Mouse (Mus musculus): ENCODE data around the gene Ttll3. TPM values are rescaled to one million over a fixed set of nuclear protein-coding genes. Genes with fewer than 3 reads are reported as not detected.

Gene Ttll3
- polyA plus RNA-seq, 1 experiment, result 21.2 TPM

DNA sequence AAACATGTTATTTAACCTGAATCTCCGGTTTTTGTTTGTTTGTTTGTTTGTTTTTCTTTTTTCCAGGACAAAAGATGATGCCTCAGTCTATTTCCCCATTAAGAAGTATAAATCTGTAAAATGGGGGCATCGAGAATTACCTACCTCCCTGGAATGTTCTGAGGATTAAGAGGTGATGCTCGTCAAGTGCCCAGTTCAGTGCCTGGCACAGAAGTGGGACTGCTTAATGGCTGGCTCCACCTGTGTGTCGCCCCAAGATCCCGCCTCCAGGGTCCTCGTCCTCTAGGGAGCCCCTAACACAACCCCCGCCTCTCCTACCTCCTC is 11.9 kb upstream of the Ttll3 start:
- Histone ChIP-seq H3K27ac (ENCODE audit: insufficient read depth, low read length) (peak overlapping the region; percentile 97), H3K4me3 (ENCODE audit: extremely low read depth, insufficient read depth, insufficient read length) (peak overlapping the region; percentile 96), H3K4me1 (ENCODE audit: control insufficient read depth, insufficient read depth, insufficient read length) (peaks cover 2% of the 10 kb centered on the region; the same call in 1 of the 2 replicates), H3K36me3 (ENCODE audit: control insufficient read depth, insufficient read depth, low read length) (peaks cover 33% of the 10 kb centered on the region), H3K27me3 (ENCODE audit: control insufficient read depth, insufficient read depth, low read length) (no peaks in the 10 kb centered on the region)
- DNase-seq (ENCODE audit: low read depth in 1 of 2, low spot score in 2 of 2), result no peak
- TF ChIP-seq CTCF (IDR thresholded peaks at IDR 0.05; ENCODE audit: extremely low read depth, insufficient read depth, insufficient read length, insufficient replicate concordance) (no peak), POLR2A (IDR thresholded peaks at IDR 0.05; ENCODE audit: low read depth, low read length) (peak; percentile 42; the same call in 1 of the 2 replicates)
- 4% methylated on average over 7 of the region's 7 CpGs for whole genome bisulfite sequencing

DNA sequence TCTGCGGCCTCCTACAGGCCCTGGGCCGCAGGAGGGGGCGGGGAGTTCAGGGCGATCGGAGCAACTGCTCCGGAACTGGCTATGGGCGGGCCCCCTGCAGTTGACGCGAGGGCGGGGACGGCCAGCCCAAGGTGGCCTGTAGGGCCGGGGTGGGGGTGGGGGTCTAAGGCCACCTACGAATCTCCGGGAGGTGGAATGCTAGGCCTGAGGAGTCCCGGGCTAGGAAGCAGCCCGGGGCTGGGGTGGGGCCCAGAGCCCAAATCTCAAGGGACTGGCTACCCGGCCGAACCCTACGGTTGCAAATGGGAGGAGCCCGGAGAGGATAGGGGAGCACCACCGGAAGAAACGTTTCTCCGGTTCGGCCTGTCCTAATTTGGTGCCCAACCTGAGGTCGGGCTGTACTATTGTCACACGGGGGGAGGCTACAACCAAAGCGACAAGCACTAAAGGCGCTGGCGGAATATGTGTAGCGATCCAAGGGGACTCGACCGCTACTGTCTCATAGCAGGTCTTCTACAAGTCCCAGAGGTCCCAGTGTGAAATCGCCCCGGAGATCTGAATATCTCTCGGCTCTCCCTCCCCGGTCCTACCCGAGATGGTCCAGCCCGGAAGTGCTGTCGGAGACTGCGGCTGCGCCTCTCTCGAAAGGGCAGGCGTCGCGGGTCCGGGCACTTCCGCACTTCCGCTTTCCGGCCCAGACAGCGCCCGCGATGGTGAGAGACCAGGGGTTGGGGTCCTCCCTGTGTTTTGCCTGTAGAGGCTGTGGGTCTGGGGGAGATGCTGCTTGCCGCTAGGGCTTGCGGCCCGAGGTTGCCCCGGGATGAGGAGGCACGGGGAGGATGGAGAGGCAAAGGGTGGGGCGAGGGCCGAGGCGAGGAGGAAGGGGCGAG is 11.3 kb upstream of the Ttll3 start, which contains the start of the genes Tada3 and Arpc4:
TSS of gene Tada3 (minus strand) at position 388 of the 890 bp plus-strand sequence.
TSS of gene Arpc4 (plus strand) at position 620 of the 890 bp plus-strand sequence.
- 2% methylated on average over 61 of the region's 61 CpGs for WGBS
- peak within 1 kb of the TSS; percentile 97 for H3K27ac ChIP-seq (ENCODE audit: insufficient read depth, low read length)
- peak within 1 kb of the TSS; percentile 96 for H3K4me3 ChIP-seq (ENCODE audit: extremely low read depth, insufficient read depth, insufficient read length)
- peaks cover 2% of the 10 kb centered on the region; the same call in 1 of the 2 replicates for H3K4me1 ChIP-seq (ENCODE audit: control insufficient read depth, insufficient read depth, insufficient read length)
- peaks cover 32% of the 10 kb centered on the region for H3K36me3 ChIP-seq (ENCODE audit: control insufficient read depth, insufficient read depth, low read length)
- TF ChIP-seq CTCF (IDR thresholded peaks at IDR 0.05; ENCODE audit: extremely low read depth, insufficient read depth, insufficient read length, insufficient replicate concordance) (no peak), POLR2A (IDR thresholded peaks at IDR 0.05; ENCODE audit: low read depth, low read length) (peak; percentile 85)
- H3K27me3 ChIP-seq (ENCODE audit: control insufficient read depth, insufficient read depth, low read length), result no peaks in the 10 kb centered on the region
- DNase-seq (ENCODE audit: low read depth in 1 of 2, low spot score in 2 of 2), result peak; percentile 88 to 96

DNA sequence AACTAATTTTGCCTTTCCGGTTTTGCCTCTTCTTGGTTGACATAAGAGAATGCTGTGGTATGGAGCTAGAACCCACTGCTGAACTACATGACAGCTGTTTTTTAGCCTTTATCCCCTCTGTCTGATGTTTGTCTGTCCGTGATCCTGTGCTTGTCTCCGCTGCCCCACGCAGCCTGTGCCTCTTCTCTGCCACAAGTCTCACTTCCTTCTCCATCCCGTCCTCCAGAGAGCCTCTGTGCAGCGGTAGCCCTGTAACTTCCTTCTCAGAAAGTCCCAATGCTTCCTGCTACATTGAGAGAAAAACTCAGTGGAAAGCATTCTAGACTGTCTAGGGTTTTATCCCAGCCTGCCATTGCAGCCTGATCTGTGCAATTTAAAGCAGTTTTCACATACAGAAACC is 9.8 kb upstream of the Ttll3 start:
- Histone ChIP-seq H3K4me3 (ENCODE audit: extremely low read depth, insufficient read depth, insufficient read length) (peak overlapping the region; percentile 96), H3K4me1 (ENCODE audit: control insufficient read depth, insufficient read depth, insufficient read length) (peaks cover 2% of the 10 kb centered on the region; the same call in 1 of the 2 replicates), H3K27me3 (ENCODE audit: control insufficient read depth, insufficient read depth, low read length) (no peaks in the 10 kb centered on the region), H3K27ac (ENCODE audit: insufficient read depth, low read length) (no peak overlapping the region), H3K36me3 (ENCODE audit: control insufficient read depth, insufficient read depth, low read length) (peaks cover 35% of the 10 kb centered on the region)
- peak; percentile 12 to 30 for DNase-seq (ENCODE audit: low read depth in 1 of 2, low spot score in 2 of 2)
- 5% methylated on average over 6 of the region's 6 CpGs for WGBS
- TF ChIP-seq CTCF (IDR thresholded peaks at IDR 0.05; ENCODE audit: extremely low read depth, insufficient read depth, insufficient read length, insufficient replicate concordance) (no peak), POLR2A (IDR thresholded peaks at IDR 0.05; ENCODE audit: low read depth, low read length) (no peak)

DNA sequence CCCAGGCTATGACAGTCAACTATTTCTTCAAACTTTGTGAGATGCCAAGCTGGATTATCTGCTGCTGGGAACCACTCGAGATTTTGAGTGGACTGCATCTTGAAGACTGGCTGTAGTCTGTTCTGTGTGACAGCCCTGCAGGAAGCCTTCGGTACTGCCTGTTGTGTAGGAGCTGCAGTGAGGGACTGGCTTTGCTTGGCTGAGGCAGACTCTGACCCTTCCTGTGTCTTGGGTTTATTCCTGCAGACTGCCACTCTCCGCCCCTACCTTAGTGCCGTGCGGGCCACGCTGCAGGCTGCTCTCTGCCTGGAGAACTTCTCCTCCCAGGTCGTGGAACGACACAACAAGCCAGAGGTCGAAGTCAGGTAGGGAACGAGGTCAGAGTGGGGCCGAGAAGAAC is 8.6 kb upstream of the Ttll3 start:
- TF ChIP-seq POLR2A (IDR thresholded peaks at IDR 0.05; ENCODE audit: low read depth, low read length), result no peak
- TF ChIP-seq CTCF (IDR thresholded peaks at IDR 0.05; ENCODE audit: extremely low read depth, insufficient read depth, insufficient read length, insufficient replicate concordance), result no peak
- DNase-seq (ENCODE audit: low read depth in 1 of 2, low spot score in 2 of 2), result no peak
- peaks cover 31% of the 10 kb centered on the region for H3K36me3 ChIP-seq (ENCODE audit: control insufficient read depth, insufficient read depth, low read length)
- H3K27me3 ChIP-seq (ENCODE audit: control insufficient read depth, insufficient read depth, low read length), result no peaks in the 10 kb centered on the region
- no peak overlapping the region for H3K27ac ChIP-seq (ENCODE audit: insufficient read depth, low read length)
- WGBS, result 87% methylated on average over 11 of the region's 11 CpGs
- H3K4me1 ChIP-seq (ENCODE audit: control insufficient read depth, insufficient read depth, insufficient read length), result peaks cover 2% of the 10 kb centered on the region; the same call in 1 of the 2 replicates
- H3K4me3 ChIP-seq (ENCODE audit: extremely low read depth, insufficient read depth, insufficient read length), result no peak overlapping the region

GRCm38 (mm10) chr6:113384351-113384927 is 4.6 kb upstream of the Ttll3 start:
- TF ChIP-seq CTCF (IDR thresholded peaks at IDR 0.05; ENCODE audit: extremely low read depth, insufficient read depth, insufficient read length, insufficient replicate concordance) (no peak), POLR2A (IDR thresholded peaks at IDR 0.05; ENCODE audit: low read depth, low read length) (no peak)
- no peak for DNase-seq (ENCODE audit: low read depth in 1 of 2, low spot score in 2 of 2)
- H3K36me3 ChIP-seq (ENCODE audit: control insufficient read depth, insufficient read depth, low read length), result peaks cover 61% of the 10 kb centered on the region
- H3K4me1 ChIP-seq (ENCODE audit: control insufficient read depth, insufficient read depth, insufficient read length), result peaks cover 2% of the 10 kb centered on the region; the same call in 1 of the 2 replicates
- H3K27me3 ChIP-seq (ENCODE audit: control insufficient read depth, insufficient read depth, low read length), result no peaks in the 10 kb centered on the region
- no peak overlapping the region for H3K4me3 ChIP-seq (ENCODE audit: extremely low read depth, insufficient read depth, insufficient read length)
- no peak overlapping the region for H3K27ac ChIP-seq (ENCODE audit: insufficient read depth, low read length)
- WGBS, result 97% methylated on average over 8 of the region's 8 CpGs

GRCm38 (mm10) chr6:113385160-113385714 is 3.8 kb upstream of the Ttll3 start:
- no peaks in the 10 kb centered on the region for H3K4me1 ChIP-seq (ENCODE audit: control insufficient read depth, insufficient read depth, insufficient read length)
- H3K36me3 ChIP-seq (ENCODE audit: control insufficient read depth, insufficient read depth, low read length), result peaks cover 69% of the 10 kb centered on the region
- no peak overlapping the region for H3K27ac ChIP-seq (ENCODE audit: insufficient read depth, low read length)
- no peaks in the 10 kb centered on the region for H3K27me3 ChIP-seq (ENCODE audit: control insufficient read depth, insufficient read depth, low read length)
- H3K4me3 ChIP-seq (ENCODE audit: extremely low read depth, insufficient read depth, insufficient read length), result no peak overlapping the region
- TF ChIP-seq CTCF (IDR thresholded peaks at IDR 0.05; ENCODE audit: extremely low read depth, insufficient read depth, insufficient read length, insufficient replicate concordance) (no peak), POLR2A (IDR thresholded peaks at IDR 0.05; ENCODE audit: low read depth, low read length) (no peak)
- no peak for DNase-seq (ENCODE audit: low read depth in 1 of 2, low spot score in 2 of 2)
- WGBS, result 84% methylated on average over 11 of the region's 11 CpGs
